Mouse (Mus musculus) bone marrow, adult 2 months (tissue): ENCODE measurements around the gene Gm10961.

ENCODE experiments used
- CTCF ChIP-seq: fragments of 200-500 bp; IDR thresholded peaks from 2 replicates; pipeline ENCODE4 v1.5.1; 2011; ENCODE audit warnings: low read length, control low read depth; ENCODE audit not compliant: control insufficient read depth, insufficient read depth
- POLR2A ChIP-seq: fragments of 200-500 bp; IDR thresholded peaks from 2 replicates; pipeline ENCODE4 v1.6.1; 2011; ENCODE audit warnings: low read depth, mild to moderate bottlenecking, control low read depth, low read length, borderline replicate concordance; ENCODE audit not compliant: control insufficient read depth

DNA sequence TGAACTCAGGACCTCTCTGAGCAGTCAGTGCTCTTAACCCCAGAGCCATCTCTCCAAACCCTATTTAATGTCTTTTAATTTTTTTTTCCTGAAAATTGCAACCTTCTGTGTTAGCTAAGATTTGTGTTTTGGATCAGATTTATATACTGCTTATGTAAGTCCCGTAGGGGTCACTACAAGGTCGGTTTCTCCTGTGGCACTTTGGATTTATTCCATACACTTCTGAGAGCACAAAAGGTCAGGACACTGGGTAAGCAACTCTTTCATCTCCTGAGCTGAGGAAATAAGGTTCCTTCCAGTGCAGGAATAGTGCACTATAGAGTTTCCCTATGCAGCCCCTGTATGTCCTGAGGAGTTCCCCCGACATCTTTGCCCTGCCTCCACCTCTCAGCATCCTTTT, 24.4 kb downstream of the Gm10961 start:
- TF ChIP-seq CTCF (no peak), POLR2A (no peak)
